Mouse (Mus musculus) hindbrain, embryonic 15.5 days (tissue): ENCODE data around the gene Poc1a. TPM values are rescaled to one million over a fixed set of nuclear protein-coding genes. Genes with fewer than 3 reads are reported as not detected.

ENCODE experiments used
- ATAC-seq: fragments of 200-750 bp; cut with Nextera tagmentation; 2 replicates; pipeline ENCODE4 v1.8.0; 2017; ENCODE audit warnings: low read depth, moderate number of reproducible peaks, moderate TSS enrichment; ENCODE audit not compliant: low FRiP score
- H3K27ac ChIP-seq: fragments of 300-500 bp; sonication (generic); replicated peaks from 2 replicates; pipeline ENCODE4 v1.5.1; 2015; ENCODE audit warnings: mild to moderate bottlenecking, inconsistent platforms
- H3K27me3 ChIP-seq: fragments of 300-500 bp; sonication (generic); 2 replicates; pipeline ENCODE4 v1.6.1; 2015; ENCODE audit warnings: control low read depth, inconsistent platforms
- H3K36me3 ChIP-seq: fragments of 300-500 bp; sonication (generic); 2 replicates; pipeline ENCODE4 v1.6.1; 2015; ENCODE audit warnings: control low read depth, inconsistent platforms
- H3K4me1 ChIP-seq: fragments of 300-500 bp; sonication (generic); replicated peaks from 2 replicates; pipeline ENCODE4 v1.6.1; 2015; ENCODE audit warnings: control low read depth, inconsistent platforms
- H3K4me2 ChIP-seq: fragments of 300-500 bp; sonication (generic); 2 replicates; pipeline ENCODE4 v1.6.1; 2015; ENCODE audit warnings: moderate library complexity, mild to moderate bottlenecking, inconsistent platforms
- H3K4me3 ChIP-seq: fragments of 300-500 bp; sonication (generic); 2 replicates; pipeline ENCODE4 v1.5.1; 2015; ENCODE audit warnings: mild to moderate bottlenecking, inconsistent platforms
- H3K9ac ChIP-seq: fragments of 300-500 bp; sonication (generic); 2 replicates; pipeline ENCODE4 v1.6.1; 2015; ENCODE audit warnings: inconsistent platforms
- H3K9me3 ChIP-seq: fragments of 300-500 bp; sonication (generic); 2 replicates; pipeline ENCODE4 v1.6.1; 2016; ENCODE audit warnings: control low read depth, inconsistent platforms
- WGBS: fragments of 180-500 bp; shearing (Covaris S2); methylation state at CpG from one replicate; pipeline ENCODE4 v1.1.7; 2015; 5-methylcytosine and 5-hydroxymethylcytosine counted together
- polyA plus RNA-seq: library from polyadenylated mRNA; unstranded; fragments of >200 nt; fragmentation: Nextera tagmentation; extraction: Ambion mirVana; gene quantifications from 2 replicates; pipeline ENCODE4 v1.2.1, GENCODE M21; 2015

Poc1a gene
- polyA plus RNA-seq, 1 experiment from 2014 or later: 8.8 TPM

GRCm38 (mm10) chr9:106242813-106243488 lies 37.9 kb upstream of the Poc1a start:
- no peaks in the 10 kb centered on the region for H3K27me3 ChIP-seq
- peak overlapping the region; percentile 44; the same call in 1 of the 2 replicates for H3K27ac ChIP-seq
- H3K9me3 ChIP-seq: no peaks in the 10 kb centered on the region
- H3K9ac ChIP-seq: no peak overlapping the region
- WGBS: 77% methylated on average over 19 of the region's 19 CpGs
- H3K4me3 ChIP-seq: no peak overlapping the region
- H3K36me3 ChIP-seq: peaks cover 51% of the 10 kb centered on the region
- H3K4me2 ChIP-seq: no peak overlapping the region
- H3K4me1 ChIP-seq: peaks cover 16% of the 10 kb centered on the region
- no peak for ATAC-seq

DNA sequence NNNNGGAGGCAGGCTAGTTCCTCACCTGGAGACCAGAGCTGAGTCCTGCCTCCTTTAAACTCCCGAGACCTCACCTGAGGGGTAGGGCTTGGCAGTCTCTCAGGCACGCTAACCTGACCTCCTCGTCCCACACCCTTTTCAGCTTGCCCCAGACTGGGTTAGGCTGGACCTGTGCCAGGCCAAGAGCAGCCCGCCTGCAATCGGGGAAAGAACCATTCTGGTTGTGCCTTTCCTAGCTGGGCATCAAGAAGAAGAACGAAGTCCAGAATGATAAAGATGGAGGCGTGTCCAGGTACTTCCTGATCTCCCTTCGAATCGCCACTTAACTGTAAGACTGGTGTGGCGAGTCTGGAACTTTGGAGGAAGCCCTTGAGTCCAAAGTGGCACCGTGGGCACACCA lies 31.3 kb upstream of the Poc1a start:
- ATAC-seq: no peak
- H3K4me1 ChIP-seq: peaks cover 38% of the 10 kb centered on the region
- 0 out of 2 replicates have a peak, but pooled peaks cover 4% of the 10 kb centered on the region for H3K36me3 ChIP-seq
- no peak overlapping the region for H3K4me3 ChIP-seq
- no peaks in the 10 kb centered on the region for H3K27me3 ChIP-seq
- no peak overlapping the region for H3K4me2 ChIP-seq
- H3K9ac ChIP-seq: no peak overlapping the region
- H3K9me3 ChIP-seq: no peaks in the 10 kb centered on the region
- H3K27ac ChIP-seq: no peak overlapping the region
- 89% methylated on average over 11 of the region's 11 CpGs for WGBS

DNA sequence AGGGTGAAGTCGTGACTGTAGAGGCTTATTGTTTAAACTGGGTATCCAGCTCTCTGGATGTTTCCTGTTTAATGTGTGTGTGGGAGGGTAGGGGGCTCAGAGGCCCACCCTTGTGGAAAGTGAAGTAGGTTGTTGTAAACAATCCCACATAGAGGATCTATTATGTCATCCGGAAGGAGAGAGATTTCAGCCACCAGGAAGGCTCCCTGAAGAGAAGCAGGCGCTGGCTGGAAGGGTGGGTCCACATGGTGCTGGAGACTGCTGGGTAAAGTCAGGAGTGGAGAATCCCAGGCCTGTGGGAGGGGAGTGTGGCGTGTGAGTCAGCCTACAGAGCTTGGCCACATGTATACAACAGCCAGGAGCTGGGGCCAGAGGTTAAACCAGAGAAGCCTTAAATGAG lies 30.6 kb upstream of the Poc1a start:
- Histone ChIP-seq H3K4me3 (no peak overlapping the region), H3K9ac (no peak overlapping the region), H3K27ac (no peak overlapping the region), H3K9me3 (no peaks in the 10 kb centered on the region), H3K27me3 (no peaks in the 10 kb centered on the region), H3K4me2 (no peak overlapping the region), H3K36me3 (0 out of 2 replicates have a peak, but pooled peaks cover 2% of the 10 kb centered on the region), H3K4me1 (peaks cover 38% of the 10 kb centered on the region)
- ATAC-seq: no peak
- 52% methylated on average over 4 of the region's 4 CpGs for WGBS

DNA sequence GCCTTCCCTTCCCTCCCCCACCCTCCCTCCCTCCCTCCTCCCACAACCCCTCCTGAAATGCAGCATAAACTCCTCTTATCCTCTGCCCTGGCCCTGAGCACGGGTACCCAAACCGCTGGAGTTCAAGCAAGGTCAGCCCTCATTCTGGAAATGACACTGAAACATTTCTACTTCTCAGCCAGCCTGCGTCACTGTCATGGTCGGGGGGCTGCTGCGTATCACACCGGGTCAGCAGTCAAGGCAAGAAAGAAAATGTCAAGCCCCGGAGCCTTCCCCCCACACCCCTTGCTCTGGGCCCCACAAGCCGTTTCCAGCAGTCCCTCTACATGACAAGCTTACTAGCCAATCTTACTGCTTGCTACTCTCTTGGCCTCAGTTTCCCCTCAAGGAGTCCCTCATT lies 29.8 kb upstream of the Poc1a start:
- WGBS: 82% methylated on average over 8 of the region's 8 CpGs

DNA sequence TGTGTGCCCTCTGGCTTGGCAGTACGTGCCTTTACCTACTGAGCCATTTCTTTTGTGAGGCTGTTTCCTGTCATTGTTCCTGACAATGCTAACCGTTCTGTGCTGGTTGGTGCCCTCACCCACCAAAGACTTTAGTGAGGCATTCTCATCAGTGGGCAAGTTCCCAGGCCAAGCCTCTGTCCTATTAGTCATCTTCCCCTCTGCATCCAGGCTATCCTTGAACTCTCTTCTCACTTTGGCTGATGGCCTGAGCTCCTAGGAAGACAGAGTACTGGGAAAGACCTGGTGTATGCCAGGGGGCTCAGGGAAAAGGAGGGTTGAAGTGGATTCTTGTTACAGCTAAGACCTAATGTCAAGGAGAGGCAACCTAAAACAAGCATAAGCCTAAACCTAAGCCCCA lies 26.9 kb upstream of the Poc1a start:
- Histone ChIP-seq H3K9me3 (no peaks in the 10 kb centered on the region), H3K9ac (no peak overlapping the region), H3K27ac (no peak overlapping the region), H3K36me3 (no peaks in the 10 kb centered on the region), H3K4me3 (no peak overlapping the region), H3K4me2 (no peak overlapping the region), H3K4me1 (peaks cover 12% of the 10 kb centered on the region; the same call in 1 of the 2 replicates), H3K27me3 (no peaks in the 10 kb centered on the region)
- ATAC-seq: no peak
- WGBS: 60% methylated on average over 2 of the region's 2 CpGs

More for the DNA sequence above, 29.8 kb upstream of the Poc1a start:
- no peak overlapping the region for H3K4me3 ChIP-seq
- no peak for ATAC-seq
- no peaks in the 10 kb centered on the region for H3K27me3 ChIP-seq
- no peak overlapping the region for H3K4me2 ChIP-seq
- H3K9me3 ChIP-seq: no peaks in the 10 kb centered on the region
- H3K36me3 ChIP-seq: no peaks in the 10 kb centered on the region
- H3K9ac ChIP-seq: no peak overlapping the region
- no peak overlapping the region for H3K27ac ChIP-seq
- peaks cover 36% of the 10 kb centered on the region for H3K4me1 ChIP-seq

- no peaks in the 10 kb centered on the region for H3K4me1 ChIP-seq
- no peak overlapping the region for H3K9ac ChIP-seq
- no peak for ATAC-seq
- no peaks in the 10 kb centered on the region for H3K27me3 ChIP-seq
- no peak overlapping the region for H3K27ac ChIP-seq
- 89% methylated on average over 4 of the region's 4 CpGs for WGBS
- no peak overlapping the region for H3K4me3 ChIP-seq
- H3K36me3 ChIP-seq: no peaks in the 10 kb centered on the region
- no peak overlapping the region for H3K4me2 ChIP-seq
- H3K9me3 ChIP-seq: no peaks in the 10 kb centered on the region
These were observed 22.4 kb upstream of the Poc1a start for GRCm38 (mm10) chr9:106258412-106258811.

DNA sequence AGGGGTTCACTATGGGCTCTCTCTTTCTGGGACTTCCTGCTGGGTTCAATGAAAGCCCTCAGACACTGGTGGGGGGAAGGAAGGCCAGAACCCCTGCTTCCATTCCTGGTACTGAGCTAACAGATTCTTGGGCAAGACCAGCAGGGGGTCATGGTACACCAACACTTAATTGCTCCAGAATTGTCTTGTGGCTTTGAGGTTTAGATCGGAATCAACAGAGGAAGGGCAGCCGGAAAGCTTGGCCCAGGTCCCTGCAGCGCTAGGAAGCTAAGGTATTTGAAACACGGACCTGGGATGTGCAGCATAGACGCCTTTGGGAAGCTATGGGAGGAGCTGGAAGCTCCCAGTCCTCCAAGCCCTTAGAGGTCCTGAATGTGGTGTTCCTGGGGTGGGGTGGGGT lies 21.9 kb upstream of the Poc1a start:
- Histone ChIP-seq H3K36me3 (no peaks in the 10 kb centered on the region), H3K4me2 (no peak overlapping the region), H3K4me1 (no peaks in the 10 kb centered on the region), H3K4me3 (no peak overlapping the region), H3K27ac (no peak overlapping the region), H3K9me3 (no peaks in the 10 kb centered on the region), H3K27me3 (no peaks in the 10 kb centered on the region), H3K9ac (no peak overlapping the region)
- no peak for ATAC-seq
- WGBS: 71% methylated on average over 5 of the region's 5 CpGs

DNA sequence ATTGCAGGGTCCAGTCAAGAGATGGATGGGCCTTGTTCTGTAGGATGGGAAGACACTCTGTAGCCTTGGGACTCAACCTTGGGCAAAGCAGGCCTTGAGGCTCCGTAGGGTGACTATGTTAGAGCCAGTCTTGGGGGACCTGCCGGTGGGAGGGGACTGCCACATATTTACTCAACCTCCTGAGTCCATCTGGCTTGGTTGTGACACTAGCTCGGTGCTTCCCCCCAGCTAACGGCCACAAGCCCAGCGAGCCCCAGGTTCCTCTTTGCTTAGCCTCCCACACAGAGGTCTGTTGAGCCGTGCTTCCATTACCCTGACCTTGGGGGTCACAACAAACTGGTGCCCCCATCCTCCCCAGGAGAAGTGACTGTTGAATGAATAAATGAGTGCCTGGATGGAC lies 19.8 kb upstream of the Poc1a start:
- Histone ChIP-seq H3K4me3 (no peak overlapping the region), H3K4me2 (no peak overlapping the region), H3K36me3 (no peaks in the 10 kb centered on the region), H3K27ac (no peak overlapping the region), H3K27me3 (no peaks in the 10 kb centered on the region), H3K9ac (no peak overlapping the region), H3K9me3 (no peaks in the 10 kb centered on the region), H3K4me1 (no peaks in the 10 kb centered on the region)
- ATAC-seq: no peak
- WGBS: 87% methylated on average over 6 of the region's 6 CpGs

DNA sequence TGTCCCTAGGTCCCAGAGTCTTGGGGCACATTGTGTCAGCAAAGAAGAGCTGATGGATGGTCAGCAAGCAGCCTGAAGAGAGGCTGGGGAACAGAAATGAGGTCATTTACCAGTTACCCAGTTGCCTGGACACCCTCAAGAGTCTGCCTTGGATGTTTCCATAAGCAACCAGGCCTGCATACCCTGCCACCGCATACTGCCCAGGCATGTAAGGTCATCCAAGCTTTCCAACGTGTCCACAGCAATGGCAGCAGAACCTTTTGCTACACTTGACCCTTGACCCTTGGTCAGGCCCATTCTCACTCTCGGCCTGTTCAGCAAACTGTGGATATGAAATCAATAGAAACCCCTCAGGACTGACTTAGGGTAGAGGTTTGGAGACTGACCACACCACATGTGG lies 19.4 kb upstream of the Poc1a start:
- Histone ChIP-seq H3K27me3 (no peaks in the 10 kb centered on the region), H3K4me1 (no peaks in the 10 kb centered on the region), H3K36me3 (no peaks in the 10 kb centered on the region), H3K4me2 (no peak overlapping the region), H3K4me3 (no peak overlapping the region), H3K9me3 (no peaks in the 10 kb centered on the region), H3K9ac (no peak overlapping the region), H3K27ac (no peak overlapping the region)
- 75% methylated on average over 3 of the region's 3 CpGs for WGBS
- no peak for ATAC-seq

- no peaks in the 10 kb centered on the region for H3K27me3 ChIP-seq
- no peak overlapping the region for H3K4me3 ChIP-seq
- H3K36me3 ChIP-seq: no peaks in the 10 kb centered on the region
These were observed 18.8 kb upstream of the Poc1a start for GRCm38 (mm10) chr9:106262075-106262474.

GRCm38 (mm10) chr9:106263381-106263924 lies 17.4 kb upstream of the Poc1a start:
- no peaks in the 10 kb centered on the region for H3K4me1 ChIP-seq
- H3K4me3 ChIP-seq: no peak overlapping the region
- H3K9me3 ChIP-seq: no peaks in the 10 kb centered on the region
- H3K27me3 ChIP-seq: no peaks in the 10 kb centered on the region
- no peak overlapping the region for H3K4me2 ChIP-seq
- 82% methylated on average over 9 of the region's 9 CpGs for WGBS
- ATAC-seq: no peak
- H3K9ac ChIP-seq: no peak overlapping the region
- H3K27ac ChIP-seq: no peak overlapping the region
- no peaks in the 10 kb centered on the region for H3K36me3 ChIP-seq

More at GRCm38 (mm10) chr9:106262075-106262474, 18.8 kb upstream of the Poc1a start:
- no peaks in the 10 kb centered on the region for H3K9me3 ChIP-seq
- no peak overlapping the region for H3K9ac ChIP-seq
- no peak for ATAC-seq
- no peak overlapping the region for H3K4me2 ChIP-seq
- H3K27ac ChIP-seq: no peak overlapping the region
- H3K4me1 ChIP-seq: no peaks in the 10 kb centered on the region
- 90% methylated on average over 3 of the region's 3 CpGs for WGBS

DNA sequence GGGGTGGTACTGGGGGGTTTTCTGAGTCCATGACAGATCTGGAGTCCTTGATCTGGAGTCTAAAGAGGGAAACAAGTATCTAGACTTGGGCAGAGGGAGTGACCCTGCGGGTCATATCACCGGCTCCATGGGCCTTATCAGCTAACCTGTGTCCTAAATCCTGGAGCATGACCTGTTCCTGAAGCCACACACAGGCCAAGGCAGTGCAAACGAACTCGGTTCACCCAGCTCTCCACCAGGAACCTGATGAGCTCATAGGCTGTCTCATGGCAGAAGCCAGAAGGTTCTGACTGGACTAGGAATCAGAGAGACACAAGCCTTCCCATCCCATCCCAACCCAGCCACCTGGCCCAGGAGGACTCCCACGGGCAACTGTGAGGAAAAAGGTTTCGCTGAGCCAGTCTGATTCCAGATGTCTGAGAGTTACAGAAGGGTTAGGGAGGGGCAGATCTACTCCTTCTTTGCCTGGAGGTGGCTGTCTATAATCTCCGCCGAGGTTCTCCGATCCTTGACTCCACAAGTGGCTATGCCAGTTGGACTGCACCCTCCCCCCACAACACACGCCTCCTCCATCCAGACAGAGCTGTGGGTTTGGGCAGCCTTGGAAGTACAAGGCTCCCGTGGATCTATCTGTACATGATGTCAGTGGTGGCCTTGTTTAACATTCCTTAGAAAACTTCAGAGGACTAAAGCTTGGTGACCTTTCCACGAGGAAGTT lies 15.3 kb upstream of the Poc1a start:
- no peaks in the 10 kb centered on the region for H3K27me3 ChIP-seq
- no peak overlapping the region for H3K4me3 ChIP-seq
- 88% methylated on average over 12 of the region's 12 CpGs for WGBS
- no peak for ATAC-seq
- H3K36me3 ChIP-seq: no peaks in the 10 kb centered on the region
- no peak overlapping the region for H3K4me2 ChIP-seq
- no peak overlapping the region for H3K27ac ChIP-seq
- H3K9me3 ChIP-seq: no peaks in the 10 kb centered on the region
- no peak overlapping the region for H3K9ac ChIP-seq
- peaks cover 18% of the 10 kb centered on the region for H3K4me1 ChIP-seq
